Mouse (Mus musculus): Measurements from ENCODE around the gene Hoxd11. TPM values are rescaled to one million over a fixed set of nuclear protein-coding genes. Genes with fewer than 3 reads are reported as not detected.

Hoxd11 gene
- polyA plus RNA-seq, 1 experiment from 2014 or later, result 1.1 TPM

DNA sequence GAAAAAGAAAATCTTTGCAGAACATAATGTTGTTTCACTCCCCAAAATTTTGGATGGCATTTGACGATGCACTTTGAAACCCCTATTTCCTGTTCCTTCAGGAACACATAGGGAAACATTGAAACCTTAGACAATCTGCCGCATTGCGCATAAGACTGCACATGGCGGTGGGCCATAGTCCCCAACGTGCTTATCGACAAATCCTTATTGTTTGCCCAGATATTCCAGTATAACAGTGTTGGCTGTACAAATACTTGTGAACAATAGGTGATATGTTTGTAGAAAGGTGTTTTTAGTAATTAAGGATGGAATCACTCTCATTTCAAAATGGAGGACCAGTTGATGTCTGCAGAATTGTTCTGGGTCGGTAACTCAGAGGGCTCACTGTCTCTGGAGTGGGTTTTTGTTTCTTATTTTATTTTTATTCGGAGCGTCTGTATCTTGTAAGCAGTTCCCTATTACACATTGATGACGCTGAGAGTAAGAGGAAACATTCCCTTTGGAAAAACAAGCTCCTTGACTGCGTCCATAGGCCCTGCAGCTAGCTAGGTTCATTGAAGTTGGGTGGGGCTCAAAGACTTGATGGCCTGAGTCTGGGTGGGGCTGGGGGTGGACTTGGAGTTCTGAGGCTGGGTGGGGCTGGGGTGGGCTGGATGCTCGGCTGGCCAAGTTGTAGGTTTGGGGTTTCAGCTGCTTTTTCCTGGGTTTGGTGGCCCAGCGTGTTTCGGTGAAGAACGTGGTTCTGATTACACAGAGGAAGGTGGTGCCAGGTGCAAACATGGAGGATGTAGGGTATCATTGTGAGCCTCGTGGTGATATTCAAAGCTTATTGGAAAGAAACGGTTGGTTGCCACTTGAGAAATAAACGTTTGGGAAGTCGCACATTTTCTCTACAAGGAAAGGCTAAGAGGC lies 34.1 kb downstream of the Hoxd11 start:
- Histone ChIP-seq H3K9ac (ENCODE audit: low read depth, low read length) (no peak overlapping the region), H3K36me3 (ENCODE audit: control insufficient read depth, insufficient read depth, low read length) (no peaks in the 10 kb centered on the region), H3K4me3 (ENCODE audit: low read length) (peak overlapping the region; percentile 66), H3K4me2 (ENCODE audit: low read depth, low read length) (peak overlapping the region; percentile 56), H3K9me3 (ENCODE audit: control insufficient read depth, low read length) (no peaks in the 10 kb centered on the region), H3K27me3 (replicated peaks; ENCODE audit: control insufficient read depth, insufficient read depth, low read length) (peaks cover 40% of the 10 kb centered on the region), H3K4me1 (ENCODE audit: control insufficient read depth, insufficient read depth, low read length) (peaks cover 7% of the 10 kb centered on the region; the same call in 1 of the 2 replicates), H3K27ac (ENCODE audit: low read length) (no peak overlapping the region)
- ATAC-seq, result no peak
- 20% methylated on average over 19 of the region's 19 CpGs for WGBS

- Histone ChIP-seq H3K4me2 (ENCODE audit: low read depth, low read length) (peak overlapping the region; percentile 56), H3K4me3 (ENCODE audit: low read length) (peak overlapping the region; percentile 11; the same call in 1 of the 2 replicates), H3K36me3 (ENCODE audit: control insufficient read depth, insufficient read depth, low read length) (no peaks in the 10 kb centered on the region), H3K9ac (ENCODE audit: low read depth, low read length) (no peak overlapping the region), H3K9me3 (ENCODE audit: control insufficient read depth, low read length) (no peaks in the 10 kb centered on the region), H3K27ac (ENCODE audit: low read length) (peak overlapping the region; percentile 33; the same call in 1 of the 2 replicates), H3K27me3 (replicated peaks; ENCODE audit: control insufficient read depth, insufficient read depth, low read length) (peaks cover 33% of the 10 kb centered on the region), H3K4me1 (ENCODE audit: control insufficient read depth, insufficient read depth, low read length) (peaks cover 7% of the 10 kb centered on the region; the same call in 1 of the 2 replicates)
- 20% methylated on average over 18 of the region's 18 CpGs for WGBS
- no peak for ATAC-seq
Measured at GRCm38 (mm10) chr2:74714156-74714789, 34.9 kb downstream of the Hoxd11 start.

DNA sequence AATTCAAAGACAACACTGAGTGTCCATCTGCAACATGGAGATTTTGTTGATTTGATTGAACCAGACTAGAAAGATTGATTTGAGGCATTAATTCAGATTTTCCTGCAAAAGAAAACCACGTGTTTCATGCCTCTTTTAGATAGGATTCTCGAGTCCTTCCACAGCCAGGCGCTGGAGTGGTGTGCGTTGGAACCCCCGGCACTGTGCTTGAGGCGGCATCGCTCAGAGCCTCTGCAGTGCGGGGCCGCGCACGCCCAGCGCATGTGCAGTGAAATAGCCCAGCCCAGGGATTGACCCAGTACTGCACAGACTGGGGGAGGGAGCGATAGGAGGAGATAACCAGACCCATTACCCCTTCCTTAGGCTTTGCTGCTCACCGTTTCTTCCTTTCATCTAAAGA lies 35.5 kb downstream of the Hoxd11 start:
- H3K27me3 ChIP-seq (replicated peaks; ENCODE audit: control insufficient read depth, insufficient read depth, low read length), result peaks cover 31% of the 10 kb centered on the region
- 5% methylated on average over 14 of the region's 14 CpGs for WGBS
- H3K9me3 ChIP-seq (ENCODE audit: control insufficient read depth, low read length), result no peaks in the 10 kb centered on the region
- H3K4me3 ChIP-seq (ENCODE audit: low read length), result peak overlapping the region; percentile 11
- no peaks in the 10 kb centered on the region for H3K36me3 ChIP-seq (ENCODE audit: control insufficient read depth, insufficient read depth, low read length)
- H3K4me1 ChIP-seq (ENCODE audit: control insufficient read depth, insufficient read depth, low read length), result peaks cover 7% of the 10 kb centered on the region; the same call in 1 of the 2 replicates
- peak; percentile 60 for ATAC-seq
- peak overlapping the region; percentile 33; the same call in 1 of the 2 replicates for H3K27ac ChIP-seq (ENCODE audit: low read length)
- H3K9ac ChIP-seq (ENCODE audit: low read depth, low read length), result no peak overlapping the region
- H3K4me2 ChIP-seq (ENCODE audit: low read depth, low read length), result peak overlapping the region; percentile 56

- H3K4me2 ChIP-seq (ENCODE audit: low read depth, low read length), result peak overlapping the region; percentile 56
- ATAC-seq, result peak; percentile 66
- H3K27me3 ChIP-seq (replicated peaks; ENCODE audit: control insufficient read depth, insufficient read depth, low read length), result peaks cover 28% of the 10 kb centered on the region
- no peaks in the 10 kb centered on the region for H3K36me3 ChIP-seq (ENCODE audit: control insufficient read depth, insufficient read depth, low read length)
- no peaks in the 10 kb centered on the region for H3K9me3 ChIP-seq (ENCODE audit: control insufficient read depth, low read length)
- H3K9ac ChIP-seq (ENCODE audit: low read depth, low read length), result no peak overlapping the region
- 3% methylated on average over 26 of the region's 26 CpGs for WGBS
- peak overlapping the region; percentile 29 for H3K4me3 ChIP-seq (ENCODE audit: low read length)
- H3K4me1 ChIP-seq (ENCODE audit: control insufficient read depth, insufficient read depth, low read length), result peaks cover 7% of the 10 kb centered on the region; the same call in 1 of the 2 replicates
- no peak overlapping the region for H3K27ac ChIP-seq (ENCODE audit: low read length)
Measured at GRCm38 (mm10) chr2:74715504-74716241, 36.3 kb downstream of the Hoxd11 start.

GRCm38 (mm10) chr2:74720384-74720783 lies 41.0 kb downstream of the Hoxd11 start:
- no peak for ATAC-seq
- WGBS, result 26% methylated on average over 2 of the region's 2 CpGs

GRCm38 (mm10) chr2:74720955-74721491 lies 41.7 kb downstream of the Hoxd11 start:
- Histone ChIP-seq H3K27me3 (replicated peaks; ENCODE audit: control insufficient read depth, insufficient read depth, low read length) (peaks cover 39% of the 10 kb centered on the region), H3K4me2 (ENCODE audit: low read depth, low read length) (no peak overlapping the region), H3K4me1 (ENCODE audit: control insufficient read depth, insufficient read depth, low read length) (peaks cover 11% of the 10 kb centered on the region; the same call in 1 of the 2 replicates), H3K36me3 (ENCODE audit: control insufficient read depth, insufficient read depth, low read length) (no peaks in the 10 kb centered on the region), H3K27ac (ENCODE audit: low read length) (peak overlapping the region; percentile 16; the same call in 1 of the 2 replicates), H3K9ac (ENCODE audit: low read depth, low read length) (no peak overlapping the region), H3K9me3 (ENCODE audit: control insufficient read depth, low read length) (no peaks in the 10 kb centered on the region), H3K4me3 (ENCODE audit: low read length) (no peak overlapping the region)
- ATAC-seq, result peak; percentile 74
- 34% methylated on average over 5 of the region's 5 CpGs for WGBS

More at GRCm38 (mm10) chr2:74720384-74720783, 41.0 kb downstream of the Hoxd11 start:
- Histone ChIP-seq H3K9me3 (ENCODE audit: control insufficient read depth, low read length) (no peaks in the 10 kb centered on the region), H3K36me3 (ENCODE audit: control insufficient read depth, insufficient read depth, low read length) (no peaks in the 10 kb centered on the region), H3K4me2 (ENCODE audit: low read depth, low read length) (no peak overlapping the region), H3K27ac (ENCODE audit: low read length) (no peak overlapping the region), H3K4me3 (ENCODE audit: low read length) (no peak overlapping the region), H3K9ac (ENCODE audit: low read depth, low read length) (no peak overlapping the region), H3K4me1 (ENCODE audit: control insufficient read depth, insufficient read depth, low read length) (peaks cover 14% of the 10 kb centered on the region; the same call in 1 of the 2 replicates), H3K27me3 (replicated peaks; ENCODE audit: control insufficient read depth, insufficient read depth, low read length) (peaks cover 35% of the 10 kb centered on the region)

DNA sequence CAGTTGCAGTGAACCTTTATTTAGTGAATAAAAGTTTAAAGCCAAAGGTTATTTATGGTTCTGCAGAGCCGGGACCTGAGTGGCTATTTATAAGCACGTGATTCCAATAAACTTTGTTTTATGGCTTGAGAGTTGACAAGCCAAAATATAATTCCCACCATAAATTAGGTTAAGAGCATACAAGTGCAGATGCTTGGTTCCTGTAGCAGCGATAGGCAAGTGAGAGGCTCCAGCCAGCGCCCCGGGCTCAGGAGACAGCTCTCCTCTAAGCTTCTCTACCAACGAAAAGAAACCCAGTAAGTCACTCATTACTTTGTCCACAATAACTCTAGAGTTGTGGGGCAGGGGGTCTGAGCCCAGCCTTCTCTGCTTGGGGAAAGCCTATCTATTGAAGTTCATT lies 42.5 kb downstream of the Hoxd11 start:
- Histone ChIP-seq H3K9me3 (ENCODE audit: control insufficient read depth, low read length) (no peaks in the 10 kb centered on the region), H3K4me2 (ENCODE audit: low read depth, low read length) (0 out of 2 replicates have a peak overlapping the region, but pooled peaks have one; percentile 2), H3K9ac (ENCODE audit: low read depth, low read length) (no peak overlapping the region), H3K27ac (ENCODE audit: low read length) (no peak overlapping the region), H3K4me3 (ENCODE audit: low read length) (peak overlapping the region; percentile 3; the same call in 1 of the 2 replicates), H3K4me1 (ENCODE audit: control insufficient read depth, insufficient read depth, low read length) (peaks cover 11% of the 10 kb centered on the region; the same call in 1 of the 2 replicates), H3K36me3 (ENCODE audit: control insufficient read depth, insufficient read depth, low read length) (no peaks in the 10 kb centered on the region), H3K27me3 (replicated peaks; ENCODE audit: control insufficient read depth, insufficient read depth, low read length) (peaks cover 44% of the 10 kb centered on the region)
- ATAC-seq, result no peak
- 5% methylated on average over 6 of the region's 6 CpGs for WGBS

DNA sequence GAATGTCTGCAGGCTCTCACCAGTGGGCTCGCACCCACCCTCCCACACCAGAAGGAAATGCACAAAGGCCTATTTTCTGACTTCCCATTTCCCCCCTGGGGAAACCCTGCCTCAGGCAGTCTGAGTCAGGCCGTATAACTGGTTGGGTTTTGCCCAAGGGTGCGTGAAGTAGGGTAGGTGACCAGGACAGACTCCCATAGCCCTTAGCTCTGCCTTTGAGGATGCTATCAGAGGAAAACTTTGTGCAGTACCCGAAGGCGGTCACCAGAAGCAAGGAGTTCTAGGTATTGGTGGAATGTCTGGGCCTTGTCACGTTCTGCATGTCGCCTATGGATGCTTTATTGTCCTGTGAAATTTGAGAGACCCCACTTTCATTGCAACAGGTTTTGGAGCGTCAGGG lies 43.6 kb downstream of the Hoxd11 start:
- no peaks in the 10 kb centered on the region for H3K9me3 ChIP-seq (ENCODE audit: control insufficient read depth, low read length)
- H3K27me3 ChIP-seq (replicated peaks; ENCODE audit: control insufficient read depth, insufficient read depth, low read length), result peaks cover 54% of the 10 kb centered on the region
- peaks cover 15% of the 10 kb centered on the region; the same call in 1 of the 2 replicates for H3K4me1 ChIP-seq (ENCODE audit: control insufficient read depth, insufficient read depth, low read length)
- no peak overlapping the region for H3K4me3 ChIP-seq (ENCODE audit: low read length)
- H3K9ac ChIP-seq (ENCODE audit: low read depth, low read length), result no peak overlapping the region
- no peak overlapping the region for H3K27ac ChIP-seq (ENCODE audit: low read length)
- no peak for ATAC-seq
- no peak overlapping the region; the same call in 1 of the 2 replicates for H3K4me2 ChIP-seq (ENCODE audit: low read depth, low read length)
- WGBS, result 53% methylated on average over 8 of the region's 8 CpGs
- no peaks in the 10 kb centered on the region for H3K36me3 ChIP-seq (ENCODE audit: control insufficient read depth, insufficient read depth, low read length)
